Mouse (Mus musculus): ENCODE measurements around the gene Cfap54.

DNA sequence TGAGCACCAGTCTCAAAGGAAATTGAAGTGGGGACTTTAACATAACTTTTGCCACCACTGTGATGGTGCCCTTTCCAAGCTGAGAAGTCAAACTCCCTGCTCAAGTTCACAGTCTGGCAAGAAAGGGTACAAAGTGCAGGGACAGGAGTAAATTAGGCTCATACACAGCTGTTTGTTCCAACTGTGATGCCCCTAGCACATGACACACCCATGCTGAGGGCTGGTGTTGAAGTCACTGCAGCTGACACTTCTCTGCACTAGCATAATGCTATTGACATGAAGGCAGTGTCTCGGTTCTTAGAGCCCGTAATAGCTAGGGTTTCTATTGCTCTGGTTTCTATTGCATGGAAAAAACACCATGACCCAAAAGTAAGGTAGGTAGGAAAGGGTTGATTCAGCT, 47.1 kb upstream of the Cfap54 start:
- TF ChIP-seq POLR2A (IDR thresholded peaks at IDR 0.05; ENCODE audit: borderline replicate concordance, control insufficient read depth, low read depth, low read length) (no peak), CTCF (IDR thresholded peaks at IDR 0.05; ENCODE audit: control insufficient read depth, insufficient read depth, low read length) (no peak)

All from bone marrow, adult 2 months (tissue).